Mouse (Mus musculus): ENCODE data around the gene Afg3l1.

DNA sequence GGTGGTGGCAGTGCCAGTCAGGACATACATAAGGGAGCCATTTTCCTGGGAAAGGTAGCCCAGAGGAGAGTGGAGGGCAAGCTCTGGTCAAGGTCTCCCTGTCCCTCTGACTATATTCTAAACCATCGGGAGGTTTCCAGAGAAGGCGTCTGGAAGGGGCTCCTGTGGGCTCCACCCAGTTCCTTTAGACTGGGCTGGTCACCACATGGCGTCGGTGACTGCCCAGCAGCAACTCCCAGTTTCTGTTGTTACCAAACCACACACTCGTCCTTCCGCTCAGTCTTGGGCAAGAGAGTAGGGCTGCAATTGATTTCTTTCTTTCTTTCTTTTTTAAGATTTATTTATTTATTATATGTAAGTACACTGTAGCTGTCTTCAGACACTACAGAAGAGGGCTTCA, 33.6 kb upstream of the Afg3l1 start:
- TF ChIP-seq POLR2A (IDR thresholded peaks at IDR 0.05; ENCODE audit: borderline replicate concordance, low read depth, low read length) (no peak), CTCF (IDR thresholded peaks at IDR 0.05; ENCODE audit: low read depth, low read length) (no peak)
